Mouse (Mus musculus) brain, embryonic 14.5 days (tissue): ENCODE results near the gene Bhlha15. TPM values are rescaled to one million over a fixed set of nuclear protein-coding genes. Genes with fewer than 3 reads are reported as not detected.

Experiments used
- DNase-seq: peaks from one replicate; pipeline ENCODE4 v3.0.0-alpha.2; 2011; ENCODE audit warnings: low read depth
- CTCF ChIP-seq: fragments of 200-500 bp; IDR thresholded peaks from 2 replicates; pipeline ENCODE4 v1.5.1; 2012; ENCODE audit warnings: inconsistent platforms, mild to moderate bottlenecking, moderate library complexity, borderline replicate concordance; ENCODE audit not compliant: insufficient read depth, insufficient read length; ENCODE audit errors: extremely low read depth
- POLR2A ChIP-seq: fragments of 200-500 bp; IDR thresholded peaks from 2 replicates; pipeline ENCODE4 v1.6.1; 2012; ENCODE audit warnings: mild to moderate bottlenecking, inconsistent platforms, borderline replicate concordance; ENCODE audit not compliant: poor library complexity, insufficient read depth, insufficient read length, severe bottlenecking; ENCODE audit errors: extremely low read depth
- polyA plus RNA-seq: library from polyadenylated mRNA; depleted of rRNA; stranded (reverse); fragments of >200 nt; gene quantifications from 2 replicates; pipeline ENCODE4 v1.2.3, GENCODE M21; 2012; rRNA removed

The Bhlha15 gene
- polyA plus RNA-seq: 0.03 and 0.11 TPM in 2 replicates

DNA sequence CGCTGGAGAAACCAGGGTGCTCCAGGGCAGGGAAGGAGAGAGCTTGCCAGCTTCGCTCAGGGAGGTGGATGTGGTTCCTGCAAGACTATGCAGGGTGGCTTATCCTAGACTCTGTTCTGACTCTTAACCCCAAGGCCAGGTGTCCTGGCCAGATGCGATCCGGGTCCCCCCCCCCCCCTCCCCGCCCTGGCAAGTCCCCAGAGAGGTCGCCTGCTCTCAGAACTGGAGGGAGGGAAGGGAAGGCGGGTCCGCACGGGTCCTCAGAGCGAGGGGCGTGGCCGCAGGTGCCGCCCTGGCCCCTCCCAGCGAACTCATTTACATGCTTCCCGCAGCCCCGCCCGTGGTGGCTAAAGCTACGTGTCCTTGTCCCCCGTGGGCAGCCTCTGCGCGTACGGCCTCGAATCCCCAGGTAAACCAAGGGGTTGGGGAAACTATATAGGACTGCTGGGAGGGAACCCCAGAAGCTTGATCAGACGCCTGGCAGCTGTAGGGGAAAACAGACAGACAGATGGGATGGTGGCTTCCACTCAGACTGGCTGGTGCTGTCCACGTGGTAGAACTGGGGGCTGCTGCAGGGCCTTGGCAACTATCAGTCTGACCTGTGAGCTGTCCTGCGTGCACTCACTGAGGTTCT lies at the start of gene Bhlha15:
TSS of gene Bhlha15 (plus strand) at position 337 of the 634 bp plus-strand sequence.
- TF ChIP-seq CTCF (no peak), POLR2A (no peak)
- DNase-seq: peak; percentile 53

DNA sequence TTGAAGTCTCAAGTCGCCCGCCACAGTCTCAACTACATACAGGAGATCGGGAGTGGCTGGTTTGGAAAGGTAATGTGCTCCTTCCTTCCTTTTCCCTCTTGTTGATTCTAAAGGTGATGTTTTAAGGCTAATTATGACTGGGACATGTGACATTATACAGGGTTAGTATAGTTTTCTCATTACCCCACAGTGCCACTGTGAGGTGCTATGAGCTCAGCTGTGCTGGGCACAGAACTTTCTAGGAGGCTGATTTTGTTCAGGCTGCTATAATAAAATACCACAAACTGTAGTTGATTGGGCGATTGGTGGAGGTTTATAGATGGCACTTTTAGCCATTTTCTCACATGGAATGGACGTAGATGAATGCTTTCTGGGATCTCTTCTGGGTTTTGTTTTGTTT lies 46.6 kb upstream of the Bhlha15 start:
- TF ChIP-seq POLR2A (no peak), CTCF (no peak)
- DNase-seq: no peak

DNA sequence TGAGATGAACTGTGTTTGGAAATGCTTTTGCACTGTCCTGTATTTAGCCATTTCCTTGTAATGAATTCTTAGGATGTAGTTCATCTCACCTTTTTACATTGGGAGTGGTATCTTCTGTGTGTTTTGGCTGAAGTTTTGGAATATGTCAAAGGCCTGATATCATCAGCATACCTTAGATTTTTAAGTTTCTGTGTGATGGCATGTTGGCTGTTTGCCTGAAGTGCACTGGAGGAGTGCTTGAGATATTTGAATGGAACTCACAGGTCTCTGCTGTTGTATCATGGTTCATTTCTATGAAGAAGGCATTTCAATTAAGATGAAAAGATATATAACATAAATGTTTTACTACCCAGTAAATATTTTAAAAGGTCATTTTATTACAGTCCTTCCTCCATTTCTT lies 43.2 kb upstream of the Bhlha15 start:
- no peak for DNase-seq
- no peak for TF ChIP-seq POLR2A
- TF ChIP-seq CTCF: no peak

DNA sequence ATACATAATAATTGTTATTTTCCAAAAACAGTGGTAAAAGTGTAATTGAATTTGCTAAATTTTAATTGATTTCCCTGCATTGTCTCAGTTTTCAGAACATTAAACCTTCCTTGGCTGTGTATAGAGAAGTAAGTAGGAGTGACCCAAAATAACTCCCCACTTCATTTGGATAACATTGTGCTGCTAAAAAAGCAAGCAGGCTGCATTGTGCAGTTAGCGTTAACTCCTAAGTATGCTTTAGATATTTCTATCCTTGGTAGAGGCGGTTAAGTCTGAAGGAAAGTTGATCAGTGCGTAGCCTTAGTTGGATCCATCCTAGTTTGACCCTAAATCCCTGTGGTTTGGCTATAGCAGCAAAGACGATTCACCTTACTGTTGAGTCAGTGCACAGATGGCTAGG lies 40.6 kb upstream of the Bhlha15 start:
- TF ChIP-seq POLR2A: no peak
- no peak for TF ChIP-seq CTCF
- no peak for DNase-seq

DNA sequence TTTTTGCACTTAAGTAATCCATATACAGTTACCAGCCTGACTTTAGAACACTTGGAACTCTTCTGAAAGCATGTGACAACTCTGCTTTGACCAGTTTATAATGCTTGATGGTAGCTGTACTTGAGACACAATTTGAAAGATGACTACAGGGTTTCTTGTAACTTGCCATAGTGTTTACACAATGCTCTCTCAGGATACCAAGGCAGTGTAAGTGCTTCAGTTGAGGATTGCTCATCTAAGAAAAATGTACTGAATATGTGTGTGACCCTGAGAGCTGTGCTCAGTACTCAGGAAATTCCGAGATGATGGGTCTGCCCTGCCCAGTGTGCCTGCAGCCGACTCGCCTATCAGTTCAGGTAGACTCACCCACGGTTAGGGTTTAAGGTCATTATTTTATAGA lies 38.8 kb upstream of the Bhlha15 start:
- no peak for TF ChIP-seq CTCF
- no peak for TF ChIP-seq POLR2A
- no peak for DNase-seq

DNA sequence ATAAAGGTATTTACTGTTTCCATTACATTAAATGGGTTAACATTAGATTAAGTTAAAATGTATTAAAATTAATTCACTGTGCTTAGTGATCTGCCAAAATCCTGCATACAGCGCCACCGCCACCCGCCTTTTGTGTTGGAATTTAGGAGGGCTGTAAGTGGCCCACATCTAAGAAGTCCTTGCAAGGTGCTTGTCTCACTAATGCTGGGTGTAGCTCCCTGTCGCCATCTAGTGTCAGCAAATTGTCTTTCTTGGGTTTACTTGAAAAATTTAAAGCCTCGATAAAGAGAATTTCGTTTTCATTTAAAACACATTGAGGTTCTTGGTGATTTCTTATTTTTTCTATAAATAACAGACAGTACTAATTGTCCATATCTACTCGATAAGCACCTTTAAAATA lies 35.6 kb upstream of the Bhlha15 start:
- DNase-seq: peak; percentile 93
- TF ChIP-seq POLR2A (no peak), CTCF (peak; percentile 74)

DNA sequence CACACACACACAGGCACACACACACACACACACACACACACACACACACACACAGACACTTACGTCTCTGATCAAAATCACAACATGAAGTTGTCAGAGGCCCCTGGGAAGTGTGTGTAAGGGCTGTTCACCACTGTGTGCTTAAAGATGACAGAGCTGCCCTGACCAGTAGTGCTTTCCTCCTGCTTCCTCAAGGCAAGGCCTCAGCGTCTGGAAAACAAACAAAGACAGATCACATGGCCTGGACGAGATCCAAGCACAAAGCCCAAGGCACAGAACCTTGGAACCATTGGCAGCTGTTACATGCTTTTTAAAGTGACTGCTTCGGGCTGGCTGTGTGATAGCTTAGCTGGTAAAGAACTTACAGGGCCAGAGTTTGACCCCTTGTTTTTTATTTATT lies 31.5 kb upstream of the Bhlha15 start:
- peak; percentile 91 for DNase-seq
- TF ChIP-seq POLR2A (no peak), CTCF (no peak)

DNA sequence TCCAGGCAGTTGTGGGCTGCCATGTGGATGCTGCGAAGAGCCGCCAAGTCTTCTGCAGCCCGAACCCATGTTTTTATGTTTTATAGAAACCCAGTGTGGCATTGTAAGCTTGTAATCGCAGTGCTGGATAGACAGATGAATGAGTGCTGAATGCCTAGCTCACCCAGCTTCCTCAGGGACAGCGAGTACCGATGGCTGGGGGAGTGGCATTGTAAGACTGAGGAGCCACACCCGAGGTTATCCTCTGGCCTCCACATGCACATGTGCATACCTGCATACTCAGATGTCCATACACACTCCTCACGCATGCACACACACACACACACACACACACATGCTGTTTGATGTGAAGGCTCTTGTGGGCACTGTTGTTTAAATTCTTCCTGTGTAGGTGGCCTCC lies 30.9 kb upstream of the Bhlha15 start:
- TF ChIP-seq CTCF (no peak), POLR2A (no peak)
- DNase-seq: peak; percentile 11

DNA sequence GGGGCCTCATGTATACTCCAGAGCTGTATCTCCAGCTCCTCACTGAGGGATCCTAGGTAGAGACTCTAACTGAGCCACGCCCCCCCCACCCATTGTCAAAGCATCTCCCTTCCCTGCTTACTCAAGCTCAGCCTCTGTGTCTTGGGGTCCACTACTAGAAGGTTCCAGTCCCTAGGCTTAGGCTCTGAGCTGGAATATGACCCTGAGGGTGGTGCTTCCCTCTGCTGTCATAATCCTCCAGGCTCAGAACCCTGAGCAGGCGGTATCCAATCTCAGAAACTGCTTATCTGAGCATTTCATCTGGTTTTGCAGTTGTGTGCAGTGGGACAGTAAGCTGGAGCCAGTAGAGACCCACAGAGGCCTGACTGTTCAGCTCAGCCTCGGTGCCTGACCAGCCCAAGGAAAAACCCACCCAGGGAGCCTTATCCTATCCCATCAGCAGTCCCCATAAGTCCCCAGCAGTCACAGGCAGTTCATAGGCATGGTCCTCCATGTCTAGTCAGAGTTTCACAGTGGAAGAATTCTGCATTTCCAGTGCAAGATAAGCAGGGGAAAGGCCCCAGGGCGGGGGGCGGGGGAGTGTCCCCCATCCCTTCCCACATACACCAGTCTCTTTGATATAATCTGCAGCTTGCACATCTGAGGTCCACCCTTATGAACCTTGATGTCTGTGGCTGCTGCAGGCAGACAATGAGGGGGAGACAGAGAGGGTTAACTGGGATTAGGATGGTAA lies 27.8 kb upstream of the Bhlha15 start:
- no peak for DNase-seq
- TF ChIP-seq CTCF (no peak), POLR2A (no peak)

DNA sequence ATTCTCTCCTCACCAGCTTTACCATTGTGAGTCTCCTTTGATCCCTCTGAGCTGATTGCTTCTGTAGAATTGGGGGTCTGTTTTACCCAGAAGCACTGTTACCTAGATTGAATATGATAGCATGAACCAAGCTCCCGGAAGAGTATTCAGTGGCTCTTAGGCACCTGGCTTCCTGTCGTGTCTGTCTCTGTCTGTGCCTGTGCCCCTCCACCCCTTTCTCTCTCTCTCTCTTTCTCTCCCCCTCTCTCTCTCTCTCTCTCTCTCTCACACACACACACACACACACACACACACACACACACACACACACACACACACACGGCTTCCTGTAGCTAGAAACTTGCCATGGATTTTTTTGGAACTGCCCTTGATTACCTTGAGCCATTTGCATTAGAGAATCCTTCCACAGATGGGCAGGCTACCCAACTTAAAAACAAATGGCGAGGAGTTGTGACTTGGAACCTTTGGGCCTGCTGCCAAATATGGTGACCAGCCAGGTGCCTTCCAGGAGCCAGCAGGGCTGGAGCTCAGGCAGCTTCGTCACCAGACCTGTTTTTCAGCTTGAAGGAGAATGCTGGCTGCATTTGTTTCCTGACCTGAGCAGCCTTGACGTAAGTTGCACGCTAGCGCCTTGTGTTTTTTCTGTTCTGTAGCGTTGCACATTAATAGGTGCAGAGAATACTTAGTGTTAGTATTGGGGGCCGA lies 27.1 kb upstream of the Bhlha15 start:
- DNase-seq: peak; percentile 11
- TF ChIP-seq CTCF (no peak), POLR2A (no peak)

DNA sequence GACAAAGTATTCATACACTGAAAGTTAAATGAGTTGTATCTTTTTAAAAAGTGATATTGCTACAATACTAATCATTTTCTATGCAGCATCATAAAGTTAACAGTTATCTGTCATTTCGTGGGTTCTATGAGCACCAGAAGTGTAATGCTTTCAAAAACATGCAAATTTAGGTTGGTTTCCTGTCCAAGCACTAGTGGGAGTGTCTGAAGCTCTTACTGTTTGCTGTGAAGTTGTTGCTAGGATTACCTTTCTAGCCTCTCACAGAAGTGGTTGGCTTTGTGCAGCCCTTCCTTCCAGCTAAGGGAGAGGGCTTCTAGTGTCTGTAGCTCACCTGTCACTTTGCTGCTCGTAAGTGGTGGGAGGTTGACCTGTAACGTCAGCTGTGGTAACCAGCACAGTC lies 24.3 kb upstream of the Bhlha15 start:
- no peak for TF ChIP-seq POLR2A
- TF ChIP-seq CTCF: no peak
- DNase-seq: no peak

DNA sequence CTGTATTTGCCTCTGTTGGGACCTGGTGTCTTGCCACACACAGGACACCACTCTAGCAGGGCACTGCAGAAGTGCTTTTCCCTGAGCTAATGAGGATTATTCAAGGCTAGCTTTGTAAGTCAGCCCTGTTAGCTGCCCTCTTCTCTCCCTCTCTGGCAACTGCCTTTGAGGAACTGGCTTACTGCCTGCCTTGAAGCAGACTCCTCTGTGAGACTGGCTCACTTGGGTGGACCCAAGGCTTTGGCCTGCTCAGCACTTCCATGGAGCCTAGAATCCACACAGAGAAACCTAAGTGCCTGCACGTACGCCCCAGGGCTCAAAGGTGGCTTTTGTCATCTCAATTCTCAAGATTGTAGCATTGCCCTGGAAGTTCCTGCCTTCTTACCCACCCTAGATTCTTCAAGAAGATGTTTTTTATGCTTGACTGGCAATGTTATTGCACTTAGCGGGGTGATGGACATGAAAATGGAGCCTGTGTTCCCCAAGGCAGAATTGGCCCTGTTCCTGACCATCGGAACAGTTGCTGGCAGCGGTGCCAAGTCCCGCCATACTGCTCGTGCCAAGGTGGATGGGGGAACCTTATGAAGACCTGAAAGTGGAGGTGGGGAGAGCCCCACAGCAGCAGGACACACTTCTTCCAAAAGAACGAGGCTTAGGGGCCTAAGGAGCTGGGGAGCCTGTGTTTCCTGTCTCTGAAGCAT lies 20.7 kb upstream of the Bhlha15 start:
- no peak for TF ChIP-seq CTCF
- no peak for TF ChIP-seq POLR2A
- DNase-seq: peak; percentile 59
